Mouse (Mus musculus) lung, postnatal 4 days (tissue): ENCODE data around the gene Rxra.
A peak's percentile ranks its signal among the peaks of the same experiment; 100 is the strongest.

ENCODE experiments used
- DNase-seq, 2 experiments: peaks; one replicate each; pipeline ENCODE4 v3.0.0; 2021

Rxra gene

GRCm38 (mm10) chr2:27671633-27672091 lies 4.6 kb upstream of the Rxra start:
- DNase-seq = peak in 1 of 2 experiments; percentile 59

GRCm38 (mm10) chr2:27676478-27677325 lies 462 bp downstream of the Rxra start:
- peak; percentile 83 to 90 for DNase-seq

- DNase-seq = peak in 1 of 2 experiments; percentile 68
These were observed 1.4 kb downstream of the Rxra start for GRCm38 (mm10) chr2:27677411-27678310.

GRCm38 (mm10) chr2:27678331-27678730 lies 2.1 kb downstream of the Rxra start:
- DNase-seq = no peak

- DNase-seq = peak in 1 of 2 experiments; percentile 45
These were observed 2.7 kb downstream of the Rxra start for GRCm38 (mm10) chr2:27678836-27679480.

- DNase-seq = no peak
These were observed 3.4 kb downstream of the Rxra start for GRCm38 (mm10) chr2:27679621-27680025.

- no peak for DNase-seq
These were observed 3.8 kb downstream of the Rxra start for GRCm38 (mm10) chr2:27680058-27680457.

- no peak for DNase-seq
These were observed 4.4 kb downstream of the Rxra start for GRCm38 (mm10) chr2:27680595-27680994.

GRCm38 (mm10) chr2:27681426-27681825 lies 5.2 kb downstream of the Rxra start:
- peak in 1 of 2 experiments; percentile 21 for DNase-seq

GRCm38 (mm10) chr2:27682096-27682495 lies 5.9 kb downstream of the Rxra start:
- DNase-seq = no peak

- DNase-seq = no peak
These were observed 7.9 kb downstream of the Rxra start for GRCm38 (mm10) chr2:27684017-27684657.

GRCm38 (mm10) chr2:27685917-27686316 lies 9.7 kb downstream of the Rxra start:
- no peak for DNase-seq

- DNase-seq = no peak
These were observed 10.1 kb downstream of the Rxra start for GRCm38 (mm10) chr2:27686335-27686734.

GRCm38 (mm10) chr2:27687041-27687440 lies 10.8 kb downstream of the Rxra start:
- no peak for DNase-seq

- peak; percentile 59 to 76 for DNase-seq
These were observed 11.7 kb downstream of the Rxra start for GRCm38 (mm10) chr2:27687973-27688372.

- DNase-seq = peak; percentile 59 to 76
These were observed 14.5 kb downstream of the Rxra start for GRCm38 (mm10) chr2:27690714-27691113.

GRCm38 (mm10) chr2:27691139-27691720 lies 15.0 kb downstream of the Rxra start:
- DNase-seq = no peak

GRCm38 (mm10) chr2:27692608-27693007 lies 16.4 kb downstream of the Rxra start:
- DNase-seq = no peak

GRCm38 (mm10) chr2:27693684-27694083 lies 17.4 kb downstream of the Rxra start:
- peak; percentile 42 to 51 for DNase-seq

- peak; percentile 89 to 96 for DNase-seq
These were observed 23.3 kb downstream of the Rxra start for GRCm38 (mm10) chr2:27699574-27699973.

- no peak for DNase-seq
These were observed 26.0 kb downstream of the Rxra start for GRCm38 (mm10) chr2:27702283-27702682.
